Mouse (Mus musculus): ENCODE measurements around the gene Foxc1.

GRCm38 (mm10) chr13:31803166-31804093, 3.0 kb upstream of the Foxc1 start:
- no peak for TF ChIP-seq EP300 (IDR thresholded peaks at IDR 0.05)
- no peak for TF ChIP-seq CTCF (IDR thresholded peaks at IDR 0.05)
